Mouse (Mus musculus) urinary bladder, postnatal 0 days (tissue): ENCODE measurements around the gene Acp2. TPM values are rescaled to one million over a fixed set of nuclear protein-coding genes. Genes with fewer than 3 reads are reported as not detected.

ENCODE experiments used
- polyA plus RNA-seq: library from polyadenylated mRNA; unstranded; fragments of >200 nt; fragmentation: Nextera tagmentation; extraction: Ambion mirVana; gene quantifications from 2 replicates; pipeline ENCODE4 v1.2.1, GENCODE M21; 2015

The Acp2 gene
- 17.1 and 18.3 TPM in 2 replicates for polyA plus RNA-seq

GRCm38 (mm10) chr2:91202222-91202971 is at the start of gene Acp2, which contains the start of gene Nr1h3:
Gene Acp2, plus strand, starts transcription at chr2:91202885.
Gene Nr1h3, minus strand, starts transcription at chr2:91202834.

GRCm38 (mm10) chr2:91183711-91184405 is 18.8 kb upstream of the Acp2 start, which contains the start of gene Madd:
Gene Madd, minus strand, starts transcription at chr2:91183837.

GRCm38 (mm10) chr2:91236601-91237510 is 34.2 kb downstream of the Acp2 start, which contains the start of gene Ddb2:
Gene Ddb2, minus strand, starts transcription at chr2:91236982.

GRCm38 (mm10) chr2:91255661-91256150 is 53.0 kb downstream of the Acp2 start, which contains the start of gene Pacsin3:
Gene Pacsin3, plus strand, starts transcription at chr2:91255954.

Other genes starting within 250 kb of the Acp2 start
- gene Rapsn, start 167.3 kb upstream of the Acp2 start, polyA plus RNA-seq = 0.57 and 0.60 TPM in 2 replicates
- gene Psmc3, start 148.9 kb upstream of the Acp2 start, polyA plus RNA-seq = 209 and 226 TPM in 2 replicates
- gene Slc39a13, start 132.5 kb upstream of the Acp2 start, polyA plus RNA-seq = 47.2 and 55.7 TPM in 2 replicates
- gene Spi1, start 120.5 kb upstream of the Acp2 start, polyA plus RNA-seq = 8.5 and 23.8 TPM in 2 replicates
- gene Mybpc3, start 84.7 kb upstream of the Acp2 start, polyA plus RNA-seq = 0.16 TPM in 2 replicates
- 4.6 and 4.8 TPM in 2 replicates for gene Madd, start 19.0 kb upstream of the Acp2 start, polyA plus RNA-seq
- gene Nr1h3, start 51 bp upstream of the Acp2 start, polyA plus RNA-seq = 2.3 and 2.7 TPM in 2 replicates
- 6.1 and 7.0 TPM in 2 replicates for gene Ddb2, start 34.1 kb downstream of the Acp2 start, polyA plus RNA-seq
- gene Pacsin3, start 53.1 kb downstream of the Acp2 start, polyA plus RNA-seq = 16.4 and 19.4 TPM in 2 replicates
- 49.2 and 52.0 TPM in 2 replicates for gene Arfgap2, start 62.1 kb downstream of the Acp2 start, polyA plus RNA-seq
- gene 1110051M20Rik, start 241.8 kb downstream of the Acp2 start, polyA plus RNA-seq = 21.9 and 23.7 TPM in 2 replicates